8 mouse cellular contexts compared by ENCODE assay signal in genomic region chr5:105732433-105732891, GRCm38 (mm10). TPM values are rescaled to one million over a fixed set of nuclear protein-coding genes. Genes with fewer than 3 reads are reported as not detected.
DNase-seq lines count a peak whose midpoint lies in the region; ATAC-seq and TF ChIP-seq lines count a peak whose summit lies in the region.

No protein-coding gene starts in this region.

- ATAC-seq in forebrain, postnatal 0 days = peak; percentile 32; the same call in 1 of the 2 replicates
- ATAC-seq in lung, embryonic 14.5 days (ENCODE audit: insufficient read depth) = peak; percentile 84
- peak; percentile 57; the same call in 1 of the 2 replicates for ATAC-seq in neural tube, embryonic 14.5 days (ENCODE audit: low read depth)

- H3K36me3 ChIP-seq in forebrain, postnatal 0 days (ENCODE audit: insufficient read depth) = peaks cover 10% of the 10 kb centered on the region
- H3K36me3 ChIP-seq in lung, embryonic 14.5 days (ENCODE audit: insufficient read depth) = 0 out of 2 replicates have a peak, but pooled peaks cover 3% of the 10 kb centered on the region
- no peaks in the 10 kb centered on the region for H3K36me3 ChIP-seq in neural tube, embryonic 14.5 days (ENCODE audit: control insufficient read depth, insufficient read depth, low read length)

- no peaks in the 10 kb centered on the region for H3K9me3 ChIP-seq in forebrain, postnatal 0 days (ENCODE audit: low read length)
- no peaks in the 10 kb centered on the region for H3K9me3 ChIP-seq in lung, embryonic 14.5 days (ENCODE audit: low read depth, low read length)
- H3K9me3 ChIP-seq in neural tube, embryonic 14.5 days (ENCODE audit: control insufficient read depth, low read length) = no peaks in the 10 kb centered on the region

- 0 out of 2 replicates have a peak, but pooled peaks cover 19% of the 10 kb centered on the region for H3K4me1 ChIP-seq in forebrain, postnatal 0 days (ENCODE audit: insufficient read depth)
- H3K4me1 ChIP-seq in lung, embryonic 14.5 days (ENCODE audit: insufficient read depth) = peaks cover 10% of the 10 kb centered on the region; the same call in 1 of the 2 replicates
- H3K4me1 ChIP-seq in neural tube, embryonic 14.5 days (ENCODE audit: control insufficient read depth, insufficient read depth, low read length) = peaks cover 19% of the 10 kb centered on the region

- H3K4me3 ChIP-seq in forebrain, postnatal 0 days (ENCODE audit: low read depth, low read length) = peak overlapping the region; percentile 40
- H3K4me3 ChIP-seq in lung, embryonic 14.5 days (ENCODE audit: low read depth, low read length) = peak overlapping the region; percentile 49
- H3K4me3 ChIP-seq in neural tube, embryonic 14.5 days (ENCODE audit: low read depth, low read length) = peak overlapping the region; percentile 38

- peak overlapping the region; percentile 40; the same call in 1 of the 2 replicates for H3K27ac ChIP-seq in forebrain, postnatal 0 days (ENCODE audit: low read depth, low read length)
- peak overlapping the region; percentile 87 for H3K27ac ChIP-seq in lung, embryonic 14.5 days (ENCODE audit: low read depth)
- no peak overlapping the region for H3K27ac ChIP-seq in neural tube, embryonic 14.5 days (ENCODE audit: low read depth, low read length)

- WGBS in forebrain, postnatal 0 days = 57% methylated on average over 11 of the region's 11 CpGs
- 21% methylated on average over 11 of the region's 11 CpGs for WGBS in lung, embryonic 14.5 days
- 47% methylated on average over 11 of the region's 11 CpGs for WGBS in neural tube, embryonic 14.5 days

- H3K9ac ChIP-seq in forebrain, postnatal 0 days = peak overlapping the region; percentile 50; the same call in 1 of the 2 replicates
- peak overlapping the region; percentile 61 for H3K9ac ChIP-seq in lung, embryonic 14.5 days
- peak overlapping the region; percentile 52 for H3K9ac ChIP-seq in neural tube, embryonic 14.5 days (replicated peaks; ENCODE audit: low read depth, low read length)

- peak; percentile 10 for DNase-seq in urinary bladder, postnatal 14 days (ENCODE audit: low spot score)
- no peak for DNase-seq in urinary bladder, postnatal 10 days (ENCODE audit: low spot score)
- no peak for DNase-seq in forebrain, postnatal 0 days
- peak; percentile 64 for DNase-seq in kidney, adult 11 months
- peak; percentile 74 for DNase-seq in lung, embryonic 14.5 days
- DNase-seq in spleen, postnatal 14 days (ENCODE audit: low spot score in 2 of 2) = no peak
- DNase-seq in cerebellum, adult 11 months = no peak

- H3K4me2 ChIP-seq in forebrain, postnatal 0 days (ENCODE audit: low read depth) = peak overlapping the region; percentile 88
- H3K4me2 ChIP-seq in lung, embryonic 14.5 days = peak overlapping the region; percentile 84
- peak overlapping the region; percentile 83 for H3K4me2 ChIP-seq in neural tube, embryonic 14.5 days (ENCODE audit: low read depth, low read length)

- H3K27me3 ChIP-seq in forebrain, postnatal 0 days (ENCODE audit: insufficient read depth, low read length) = no peaks in the 10 kb centered on the region
- H3K27me3 ChIP-seq in lung, embryonic 14.5 days (ENCODE audit: insufficient read depth, low read length) = no peaks in the 10 kb centered on the region
- H3K27me3 ChIP-seq in neural tube, embryonic 14.5 days (ENCODE audit: control insufficient read depth, insufficient read depth, low read length) = no peaks in the 10 kb centered on the region

- no peak for TF ChIP-seq CTCF in forebrain, postnatal 0 days (IDR thresholded peaks at IDR 0.05; ENCODE audit: low read depth)
- TF ChIP-seq CTCF in lung, embryonic 14.5 days (IDR thresholded peaks at IDR 0.05; ENCODE audit: low read depth) = no peak

RNA-seq across cellular contexts. Expression of gene Lrrc8d, which starts 32.7 kb away (rescaled TPM):
- total RNA-seq in forebrain, postnatal 0 days (2014; rRNA removed) = 11.8 and 16.8 TPM in 2 replicates
- 25.6 and 37.2 TPM in 2 replicates for polyA plus RNA-seq in forebrain, postnatal 0 days (2015; fragmentation: Nextera tagmentation; extraction: Ambion mirVana)
- 25.0 and 27.1 TPM in 2 replicates for polyA plus RNA-seq in lung, embryonic 14.5 days (2014; fragmentation: Nextera tagmentation; extraction: Ambion mirVana)
- 35.7 and 44.3 TPM in 2 replicates for polyA plus RNA-seq in neural tube, embryonic 14.5 days (2014; fragmentation: Nextera tagmentation; extraction: Ambion mirVana)

Comparison
In these comparisons a context has a peak if more than half of its experiments do, and no peak if none do; other contexts are left out.
1. DNase-seq: peak in urinary bladder, postnatal 14 days (single experiment), kidney, adult 11 months (single experiment) and lung, embryonic 14.5 days (single experiment); none in urinary bladder, postnatal 10 days (single experiment), forebrain, postnatal 0 days (single experiment), spleen, postnatal 14 days (0 of 2) and cerebellum, adult 11 months (single experiment).
2. ATAC-seq: peak in every context shown above with its lines; median percentile 84 in lung, embryonic 14.5 days; 57 in neural tube, embryonic 14.5 days; 32 in forebrain, postnatal 0 days.
3. Peak in every context shown above with its lines, with median percentiles within 50 percentile points of each other: H3K4me2 ChIP-seq, H3K4me3 ChIP-seq and H3K9ac ChIP-seq.